ENCODE assay signal across 8 mouse cellular contexts in the genomic region with DNA sequence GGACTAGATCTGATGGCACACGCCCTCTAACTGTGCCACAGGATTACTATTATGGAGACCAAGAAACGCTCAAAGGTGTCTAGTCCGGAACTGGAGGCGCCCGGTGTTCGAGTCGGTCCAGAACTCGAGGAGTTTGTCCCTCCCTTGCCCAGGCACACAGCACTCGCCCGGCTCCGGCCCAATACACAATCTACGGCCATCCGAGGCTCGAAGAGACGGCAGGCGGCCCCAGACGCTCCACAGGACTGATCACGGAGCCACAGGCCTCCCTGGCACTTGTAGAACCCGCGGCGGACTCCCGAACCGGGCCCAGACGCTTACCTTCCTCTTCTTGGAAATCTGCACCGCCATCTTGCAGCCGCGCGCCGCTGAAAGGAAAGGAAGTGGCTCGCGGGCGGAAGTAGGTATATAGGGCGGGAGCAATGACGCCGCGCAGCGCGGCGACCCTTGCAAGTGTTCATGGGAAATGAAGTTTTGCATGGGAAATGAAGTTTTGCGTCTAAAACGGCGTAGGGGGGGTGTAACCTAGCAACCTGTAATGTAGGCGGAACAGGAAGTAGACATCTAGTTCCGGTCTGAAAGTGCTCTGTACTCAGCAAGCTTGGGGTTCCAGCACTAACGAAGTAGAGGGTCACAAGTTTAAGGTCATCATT. TPM values are rescaled to one million over a fixed set of nuclear protein-coding genes. Genes with fewer than 3 reads are reported as not detected.
A peak's percentile ranks its signal among the peaks of the same experiment; 100 is the strongest.
DNase-seq lines count a peak whose midpoint lies in the region; ATAC-seq lines count a peak whose summit lies in the region.

Gene Rps3, minus strand, starts transcription at position 468 of the 653 bp plus-strand sequence.

- under 1% methylated on average over 45 of the region's 45 CpGs for WGBS in heart, embryonic 10.5 days
- under 1% methylated on average over 45 of the region's 45 CpGs for WGBS in kidney, embryonic 15.5 days

- H3K36me3 ChIP-seq in heart, embryonic 10.5 days, result peaks cover 42% of the 10 kb centered on the region
- H3K36me3 ChIP-seq in kidney, embryonic 15.5 days, result peaks cover 42% of the 10 kb centered on the region

- H3K4me1 ChIP-seq in heart, embryonic 10.5 days, result peaks cover 40% of the 10 kb centered on the region
- peaks cover 46% of the 10 kb centered on the region for H3K4me1 ChIP-seq in kidney, embryonic 15.5 days

- peaks cover 12% of the 10 kb centered on the region; the same call in 1 of the 2 replicates for H3K27me3 ChIP-seq in heart, embryonic 10.5 days (ENCODE audit: insufficient read depth, poor library complexity, severe bottlenecking)
- H3K27me3 ChIP-seq in kidney, embryonic 15.5 days, result no peaks in the 10 kb centered on the region

- H3K4me2 ChIP-seq in kidney, embryonic 15.5 days, result peak within 1 kb of the TSS; percentile 82

- ATAC-seq in erythroblast, adult 5-6 weeks (replicated peaks; ENCODE audit: low FRiP score, poor library complexity, severe bottlenecking), result peak; percentile 95
- peak; percentile 95 for ATAC-seq in kidney, embryonic 15.5 days (replicated peaks; ENCODE audit: low FRiP score)
- ATAC-seq in monocyte, adult 5-6 weeks (replicated peaks; ENCODE audit: insufficient number of reproducible peaks, low FRiP score, low TSS enrichment, poor library complexity, severe bottlenecking), result peak; percentile 94

- peak within 1 kb of the TSS; percentile 85 for H3K9ac ChIP-seq in kidney, embryonic 15.5 days

- DNase-seq in B cell, adult 2 months, result peak; percentile 93 to 96
- peak; percentile 100 for DNase-seq in brain, adult 2 months (ENCODE audit: low read depth, low spot score)
- peak; percentile 98 for DNase-seq in heart, embryonic 10.5 days (ENCODE audit: low spot score)
- DNase-seq in liver, result peak; percentile 93
- DNase-seq in spleen, postnatal 4 days (ENCODE audit: low spot score in 2 of 2), result peak; percentile 92 to 95

- peak within 1 kb of the TSS; percentile 94 for H3K4me3 ChIP-seq in heart, embryonic 10.5 days
- H3K4me3 ChIP-seq in kidney, embryonic 15.5 days (replicated peaks), result peak within 1 kb of the TSS; percentile 76

- peak within 1 kb of the TSS; percentile 99 for H3K27ac ChIP-seq in heart, embryonic 10.5 days
- peak within 1 kb of the TSS; percentile 85 for H3K27ac ChIP-seq in kidney, embryonic 15.5 days

- no peaks in the 10 kb centered on the region for H3K9me3 ChIP-seq in heart, embryonic 10.5 days
- H3K9me3 ChIP-seq in kidney, embryonic 15.5 days (replicated peaks), result no peaks in the 10 kb centered on the region

RNA-seq across cellular contexts. Expression of gene Rps3, which starts in this region (rescaled TPM):
- 292 and 308 TPM in 2 replicates for total RNA-seq in erythroblast, adult 5-6 weeks (2015; ENCODE audit: low replicate concordance)
- total RNA-seq in erythroblast, adult 5-6 weeks (2017; ENCODE audit: low replicate concordance), result 237 and 436 TPM in 2 replicates
- polyA plus RNA-seq in heart, embryonic 10.5 days (2016; fragmentation: Nextera tagmentation; extraction: Ambion mirVana), result 517 and 596 TPM in 2 replicates
- polyA plus RNA-seq in kidney, embryonic 15.5 days (2015; fragmentation: Nextera tagmentation; extraction: Ambion mirVana), result 765 and 856 TPM in 2 replicates
- total RNA-seq in monocyte, adult 5-6 weeks (2017), result 1,253 to 1,571 TPM (median 1,557 TPM) in 3 replicates

Comparison
In these comparisons a context has a peak if more than half of its experiments do, and no peak if none do; other contexts are left out.
1. Peak in every context shown above with its lines: DNase-seq, ATAC-seq, H3K4me3 ChIP-seq and H3K27ac ChIP-seq.